Mouse (Mus musculus) testis, postnatal 10 days (tissue): Measurements from ENCODE around the gene Slmap.
A peak's percentile ranks its signal among the peaks of the same experiment; 100 is the strongest.
"Not testable (repeated sequence)": the region's sequence is repeated elsewhere in the genome, so short reads cannot be mapped to it uniquely, and the experiment has no call there.

ENCODE experiments used
- DNase-seq: peaks from one replicate; pipeline ENCODE4 v3.0.0; 2021; ENCODE audit warnings: low spot score

Gene Slmap

DNA sequence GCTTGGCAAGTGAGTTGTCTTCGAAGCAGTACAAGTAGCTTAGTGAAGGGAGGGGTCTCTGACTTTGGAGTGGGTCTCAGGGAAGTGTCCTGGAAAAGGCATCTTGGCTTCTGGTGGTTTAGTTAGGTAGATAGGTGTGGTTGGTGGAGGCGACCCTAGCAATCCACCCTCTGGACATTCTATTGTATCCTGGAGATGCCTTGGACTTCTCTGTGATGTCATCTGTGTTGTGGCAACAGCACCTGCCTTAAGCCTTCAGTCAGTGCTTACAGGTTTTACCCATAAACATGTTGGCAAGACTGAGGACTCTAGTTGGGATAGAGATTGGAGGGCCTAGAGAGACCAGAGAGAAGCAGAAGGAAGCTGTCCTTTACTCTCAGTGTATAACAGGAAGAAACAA is 145.8 kb downstream of the Slmap start:
- DNase-seq: not testable (repeated sequence)

GRCm38 (mm10) chr14:26386999-26387398 is 147.7 kb downstream of the Slmap start:
- not testable (repeated sequence) for DNase-seq

DNA sequence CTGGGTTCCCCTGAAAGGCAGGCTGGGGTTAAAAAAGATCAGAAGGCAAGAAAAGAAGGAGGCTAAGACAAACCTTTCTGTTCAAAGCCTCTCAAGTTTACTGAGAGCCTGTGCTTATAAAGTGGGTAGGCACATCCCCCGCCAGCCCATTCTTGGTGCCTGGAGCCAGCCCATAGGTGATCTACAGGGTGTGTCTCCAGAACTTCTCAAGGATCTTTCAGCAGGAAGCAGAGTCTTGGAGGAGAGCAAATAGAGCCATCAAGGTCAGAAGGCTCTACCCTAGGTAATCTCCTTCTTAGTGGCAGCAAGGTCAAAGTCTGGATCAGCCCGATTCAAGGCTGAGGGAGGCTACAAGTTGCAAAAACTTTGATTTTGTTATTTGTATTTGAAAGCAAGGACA is 149.1 kb downstream of the Slmap start:
- peak; percentile 40 for DNase-seq

DNA sequence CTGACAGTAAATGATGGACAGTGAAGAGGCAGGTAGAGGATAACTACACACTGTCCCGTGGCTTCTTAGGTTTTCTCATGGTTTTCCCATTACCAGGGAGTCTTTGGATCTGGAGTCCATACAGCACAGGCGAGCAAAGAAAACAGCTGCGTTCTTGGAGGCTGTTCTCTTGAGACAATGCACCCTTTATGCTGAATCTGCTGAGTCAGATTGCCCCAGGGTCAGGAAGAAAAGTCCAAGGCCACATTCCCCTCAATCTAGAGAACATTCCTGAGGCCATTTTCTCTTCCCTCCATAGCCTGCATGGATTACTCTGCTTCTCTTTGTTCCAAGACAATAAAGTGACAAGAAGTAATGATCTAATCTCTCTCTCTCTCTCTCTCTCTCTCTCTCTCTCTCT is 155.7 kb downstream of the Slmap start:
- peak; percentile 28 for DNase-seq

GRCm38 (mm10) chr14:26376652-26377051 is 158.1 kb downstream of the Slmap start:
- peak; percentile 93 for DNase-seq
